Mouse (Mus musculus) myocyte (in vitro differentiated cells): ENCODE measurements around the gene Clec1a.

Source experiments
- CEBPB ChIP-seq: IDR thresholded peaks from 2 replicates; pipeline ENCODE4 v1.6.1; 2011; ENCODE audit warnings: mild to moderate bottlenecking, moderate library complexity; ENCODE audit not compliant: poor library complexity, insufficient read depth, severe bottlenecking
- E2F4 ChIP-seq: IDR thresholded peaks from one replicate; pipeline ENCODE4 v1.6.1; 2011; ENCODE audit warnings: mild to moderate bottlenecking, control low read depth, moderate library complexity; ENCODE audit not compliant: insufficient read depth
- MAX ChIP-seq: IDR thresholded peaks from one replicate; pipeline ENCODE4 v1.6.1; 2011; ENCODE audit warnings: low read depth, mild to moderate bottlenecking, control low read depth
- POLR2A ChIP-seq: IDR thresholded peaks from one replicate; pipeline ENCODE4 v1.6.1; 2011; ENCODE audit warnings: low read depth, mild to moderate bottlenecking, control low read depth, moderate library complexity; ENCODE audit not compliant: insufficient read length
- POLR2AphosphoS2 ChIP-seq: IDR thresholded peaks from one replicate; pipeline ENCODE4 v1.6.1; 2011; ENCODE audit warnings: low read depth, control low read depth; ENCODE audit not compliant: insufficient read length
- REST ChIP-seq: IDR thresholded peaks from one replicate; pipeline ENCODE4 v1.6.1; 2011; ENCODE audit warnings: mild to moderate bottlenecking, control low read depth, moderate library complexity; ENCODE audit not compliant: insufficient read depth, insufficient read length
- SRF ChIP-seq: IDR thresholded peaks from one replicate; pipeline ENCODE4 v1.6.1; 2011; ENCODE audit warnings: low read depth; ENCODE audit not compliant: control insufficient read depth, insufficient read length
- TCF12 ChIP-seq: IDR thresholded peaks from one replicate; pipeline ENCODE4 v1.6.1; 2011; ENCODE audit warnings: mild to moderate bottlenecking, control low read depth; ENCODE audit not compliant: poor library complexity, insufficient read depth, severe bottlenecking
- TCF3 ChIP-seq: IDR thresholded peaks from one replicate; pipeline ENCODE4 v1.6.1; 2011; ENCODE audit warnings: low read depth, control low read depth; ENCODE audit not compliant: insufficient read length

GRCm38 (mm10) chr6:129436025-129436424, 15.8 kb downstream of the Clec1a start:
- TF ChIP-seq MAX: no peak
- TF ChIP-seq POLR2AphosphoS2: no peak
- no peak for TF ChIP-seq POLR2A
- TF ChIP-seq REST: no peak
- no peak for TF ChIP-seq TCF12
- no peak for TF ChIP-seq TCF3
- no peak for TF ChIP-seq CEBPB
- no peak for TF ChIP-seq SRF
- no peak for TF ChIP-seq E2F4
